Mouse (Mus musculus) mammary gland, adult 2 months (tissue): ENCODE measurements around the gene Ccdc85a. TPM values are rescaled to one million over a fixed set of nuclear protein-coding genes. Genes with fewer than 3 reads are reported as not detected.

Experiments
- polyA plus RNA-seq: library from polyadenylated mRNA; depleted of rRNA; stranded (reverse); fragments of >200 nt; gene quantifications from 2 replicates; pipeline ENCODE4 v1.2.3, GENCODE M21; 2012; ENCODE audit warnings: low replicate concordance; rRNA removed

Ccdc85a gene
- 1.8 and 4.0 TPM in 2 replicates for polyA plus RNA-seq

DNA sequence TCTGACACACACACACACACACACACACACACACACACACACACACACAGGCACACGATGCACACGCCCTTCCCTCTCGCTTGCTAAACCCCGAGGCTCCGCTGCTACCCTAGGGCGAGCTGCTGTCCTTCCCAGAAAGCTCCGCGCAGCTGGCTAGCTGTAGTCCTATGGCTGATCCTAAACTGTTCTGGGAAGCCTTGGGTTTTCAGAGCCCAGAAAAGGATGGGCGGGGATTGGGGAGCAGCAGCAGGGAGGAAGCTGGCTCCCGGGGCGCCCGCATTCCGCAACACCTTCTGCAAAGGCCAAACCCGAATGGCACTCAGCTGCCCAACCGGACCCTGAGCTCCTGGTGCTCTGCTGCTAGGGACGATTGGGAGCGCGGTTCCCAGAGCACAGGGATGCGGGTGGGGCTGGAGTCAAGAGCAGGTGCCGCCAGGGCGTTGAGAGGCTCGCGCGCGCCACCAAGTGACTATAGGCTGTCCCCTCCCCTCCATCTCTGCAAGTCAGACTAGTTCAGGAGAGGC lies at the start of gene Ccdc85a:
Gene Ccdc85a, minus strand, starts transcription at position 414 of the 524 bp plus-strand sequence.

DNA sequence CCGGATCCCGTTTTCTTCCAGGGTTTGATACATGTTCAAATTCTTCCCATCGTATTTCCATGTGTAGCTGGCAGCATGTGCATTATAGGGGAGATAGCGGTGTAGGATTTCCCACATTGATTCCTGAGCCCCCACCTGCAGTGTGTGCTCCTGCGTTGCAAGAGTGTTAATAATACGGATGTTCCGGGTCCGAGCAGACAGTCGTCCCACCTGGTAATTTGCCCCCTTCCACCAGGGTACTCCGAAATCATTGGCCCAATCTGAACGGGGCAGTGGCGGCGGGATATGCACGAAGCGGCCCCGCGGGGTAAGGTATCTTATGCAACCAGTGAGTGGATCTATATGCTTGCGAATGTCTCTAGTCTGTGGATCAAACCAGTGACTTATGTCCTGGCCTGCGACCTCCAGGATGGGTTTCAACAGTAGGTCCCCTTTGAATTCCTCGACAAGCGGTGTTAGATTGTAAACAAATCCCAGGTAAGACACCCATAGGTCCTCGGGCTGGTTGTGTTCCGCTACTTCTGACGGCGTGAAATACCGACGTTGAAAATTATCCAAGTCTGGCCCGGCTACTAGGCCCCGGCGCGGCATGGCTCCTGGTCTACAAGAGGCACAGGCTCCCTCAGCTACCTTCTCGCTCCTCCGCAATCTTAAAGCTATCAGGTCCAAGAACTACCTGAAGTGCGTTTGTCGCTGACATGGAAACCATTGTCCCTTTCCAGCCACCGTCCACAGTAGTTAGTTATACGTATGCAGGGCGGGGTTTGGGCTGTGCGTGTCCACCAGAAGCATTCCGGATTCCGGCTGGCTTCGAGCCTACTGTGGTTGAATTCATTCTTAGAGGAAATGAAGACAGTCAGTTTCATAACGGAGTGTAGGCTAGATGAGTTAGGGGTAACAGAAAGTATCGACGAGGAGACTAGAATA lies 244.6 kb downstream of the Ccdc85a start, which contains the start of gene Gm6685:
Gene Gm6685, minus strand, starts transcription at position 644 of the 927 bp plus-strand sequence.

Other genes starting within 250 kb of the Ccdc85a start
- 0.44 and 1.4 TPM in 2 replicates for gene Gm6685, start 244.5 kb downstream of the Ccdc85a start, polyA plus RNA-seq